ENCODE assay signal across 9 mouse cellular contexts in the genomic region with DNA sequence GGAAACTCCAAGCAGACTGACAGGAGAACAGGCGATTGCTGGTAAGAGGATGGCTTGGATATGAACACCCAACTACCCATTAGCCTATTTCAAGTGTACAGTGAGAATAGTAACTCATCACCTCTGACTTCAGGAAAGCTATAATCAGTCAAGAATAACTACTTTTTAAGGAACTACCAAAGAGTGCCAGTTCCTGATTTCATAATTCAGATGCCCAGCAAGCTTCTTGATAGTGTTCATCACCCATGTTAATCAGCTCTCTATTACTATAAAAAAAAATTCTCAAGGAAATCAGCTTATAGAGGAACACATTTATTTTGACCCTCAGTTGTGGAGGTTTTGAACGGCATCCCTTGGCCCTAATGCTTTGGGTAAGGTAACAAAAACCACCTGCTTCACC.
"Had no signal": no experiment of that assay in that cellular context is flagged by ENCODE, and none has a peak within 500 bp of the region (broad histone marks: within the 10 kb centered on the region; RNA-seq: fewer than 3 reads in every experiment).

No protein-coding gene starts in this region.

- ATAC-seq: midbrain, embryonic 16.5 days had no signal

- DNase-seq: lung, adult 18-20 months; lung, embryonic 14.5 days; lung, postnatal 10 days; lung, postnatal 4 days; midbrain, embryonic 14.5 days; right cerebral cortex, postnatal 14 days; thymus, adult 2 months; thymus, postnatal 25 days had no signal
